Mouse (Mus musculus): ENCODE results near the gene S1pr2.

The S1pr2 gene

DNA sequence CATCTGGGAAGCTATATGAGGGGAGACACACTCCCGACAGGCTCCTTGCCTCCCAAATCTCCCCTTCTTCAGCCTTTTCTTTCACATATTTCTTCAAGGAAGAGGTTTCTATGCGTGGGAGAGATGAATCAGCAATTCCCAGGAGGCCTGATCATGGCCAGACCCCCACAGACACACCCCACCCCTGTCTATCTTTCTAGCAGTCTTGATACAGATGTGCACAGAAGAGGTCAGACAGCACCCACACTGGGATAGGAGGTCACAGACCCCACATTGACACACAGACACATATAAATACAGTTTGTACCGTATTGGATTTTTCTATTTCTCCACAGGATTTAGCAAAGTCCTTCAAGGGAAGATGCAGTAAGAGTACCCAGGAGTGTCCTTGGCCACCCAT is 10.6 kb downstream of the S1pr2 start:
- no peak for DNase-seq

DNA sequence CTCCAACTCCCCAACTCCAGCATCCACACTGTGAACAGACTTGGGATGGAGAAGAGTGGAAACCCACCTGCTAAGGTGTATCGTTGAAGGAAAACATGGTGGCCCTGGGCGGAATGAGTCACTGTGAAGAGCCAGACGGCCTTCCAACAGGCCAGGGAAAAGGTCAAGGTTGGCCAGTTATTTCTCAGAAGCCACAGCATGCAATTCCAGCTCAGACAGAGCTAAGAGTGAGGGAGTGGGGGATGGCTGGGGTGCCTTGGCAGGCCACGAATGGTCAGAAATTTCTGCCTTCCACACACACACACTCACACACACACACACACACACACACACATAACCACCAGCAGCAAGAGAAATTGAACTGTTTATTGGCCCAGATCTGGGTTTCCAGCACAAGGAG is 11.0 kb downstream of the S1pr2 start:
- DNase-seq, result no peak

DNA sequence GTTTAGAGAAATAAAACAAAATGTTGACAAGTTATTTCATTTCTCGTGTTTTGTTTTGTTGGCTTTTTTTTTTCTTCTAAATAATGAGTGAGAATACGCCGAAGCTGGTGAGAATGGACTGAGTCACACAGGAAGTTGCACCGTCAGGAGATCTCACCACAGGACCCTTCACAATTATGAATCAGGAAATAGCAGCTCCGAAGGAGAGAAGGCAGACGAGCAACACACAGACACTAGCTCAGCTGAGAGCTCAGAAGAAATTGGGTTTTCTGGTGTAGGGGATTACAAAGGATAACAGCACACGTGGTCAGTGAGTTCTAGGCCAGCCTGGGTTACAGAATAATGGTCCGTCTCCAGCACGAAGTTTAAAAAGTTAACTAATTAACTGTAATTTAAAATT is 15.0 kb downstream of the S1pr2 start:
- DNase-seq, result no peak

DNA sequence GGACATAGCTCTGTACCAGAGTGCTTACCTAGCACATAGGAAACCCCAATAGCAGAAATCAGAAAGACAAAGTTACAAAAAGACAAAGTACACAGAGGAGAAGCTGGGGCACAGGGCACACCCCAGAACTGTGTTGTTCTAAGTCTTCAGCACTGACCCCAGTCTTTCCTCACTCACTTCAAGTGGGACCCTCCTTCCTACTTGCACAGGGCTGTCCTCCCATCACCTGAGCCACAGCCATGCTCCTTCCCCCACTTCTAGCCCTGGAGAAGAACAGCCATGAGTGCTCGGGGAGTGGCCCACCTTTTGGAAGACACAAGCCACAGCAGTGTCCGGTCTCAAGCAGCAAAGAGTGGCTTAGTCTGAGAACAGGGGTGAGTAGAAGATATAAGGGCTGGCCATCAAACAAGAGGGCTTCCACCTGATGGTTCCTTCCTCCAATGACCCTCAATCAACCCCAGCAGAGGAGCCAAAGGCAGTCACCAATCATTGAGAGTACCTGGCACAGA is 17.1 kb downstream of the S1pr2 start, which contains the start of gene Dnmt1:
Gene Dnmt1, minus strand, starts transcription at position 459 of the 509 bp plus-strand sequence.
- DNase-seq, result no peak

DNA sequence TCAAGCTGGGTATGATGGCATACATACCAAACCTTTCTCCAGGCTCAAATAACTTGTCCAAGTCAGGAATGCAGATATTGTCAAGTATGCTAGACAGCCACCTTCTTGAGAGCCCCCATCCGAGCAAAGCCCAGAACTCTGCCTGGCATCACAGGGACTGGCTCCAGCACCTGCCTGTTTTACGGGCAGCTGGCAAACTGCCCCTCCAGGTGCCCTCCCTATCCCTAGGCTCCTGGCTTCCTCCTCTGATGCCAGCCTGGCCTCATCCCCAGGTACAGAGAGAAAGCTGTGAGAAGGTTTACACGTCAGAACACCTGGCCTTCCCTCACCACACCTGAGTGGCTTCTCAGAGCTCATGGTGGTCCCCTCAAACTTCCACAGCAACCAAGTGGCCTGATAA is 19.6 kb downstream of the S1pr2 start:
- peak in 1 of 2 experiments; percentile 59 for DNase-seq

DNA sequence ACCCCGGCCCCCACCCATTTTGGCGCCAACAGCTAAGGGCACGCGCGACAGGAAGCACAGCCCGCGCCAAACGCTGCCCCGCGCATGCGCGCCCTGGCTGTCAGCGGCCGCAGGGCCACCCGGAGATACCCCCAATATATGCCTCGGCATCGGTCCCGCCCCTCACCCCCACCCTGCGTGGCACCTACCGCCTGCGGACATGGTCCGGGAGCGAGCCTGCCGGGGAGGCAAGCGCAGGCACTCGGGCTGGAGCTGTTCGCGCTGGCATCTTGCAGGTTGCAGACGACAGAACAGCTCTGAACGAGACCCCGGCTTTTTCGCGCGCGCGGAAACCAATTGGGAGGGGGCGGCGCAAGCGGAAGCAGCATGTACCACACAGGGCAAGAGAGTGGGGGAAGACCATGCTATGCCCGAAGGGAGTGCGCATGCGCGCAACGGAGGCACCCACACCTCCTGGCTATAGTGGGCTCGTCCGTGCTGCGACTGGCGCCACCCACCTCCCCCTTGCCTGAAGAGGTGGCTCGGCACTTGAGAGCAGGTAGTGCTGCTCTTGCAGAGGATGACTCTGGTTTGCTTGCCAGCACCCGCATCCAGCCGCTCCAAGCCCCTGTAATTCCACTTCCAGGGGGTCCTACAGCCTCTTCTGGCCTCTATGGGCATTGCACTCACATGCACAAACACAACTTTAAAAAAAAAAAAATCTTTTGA is 23.9 kb downstream of the S1pr2 start:
- DNase-seq, result peak; percentile 97 to 98

DNA sequence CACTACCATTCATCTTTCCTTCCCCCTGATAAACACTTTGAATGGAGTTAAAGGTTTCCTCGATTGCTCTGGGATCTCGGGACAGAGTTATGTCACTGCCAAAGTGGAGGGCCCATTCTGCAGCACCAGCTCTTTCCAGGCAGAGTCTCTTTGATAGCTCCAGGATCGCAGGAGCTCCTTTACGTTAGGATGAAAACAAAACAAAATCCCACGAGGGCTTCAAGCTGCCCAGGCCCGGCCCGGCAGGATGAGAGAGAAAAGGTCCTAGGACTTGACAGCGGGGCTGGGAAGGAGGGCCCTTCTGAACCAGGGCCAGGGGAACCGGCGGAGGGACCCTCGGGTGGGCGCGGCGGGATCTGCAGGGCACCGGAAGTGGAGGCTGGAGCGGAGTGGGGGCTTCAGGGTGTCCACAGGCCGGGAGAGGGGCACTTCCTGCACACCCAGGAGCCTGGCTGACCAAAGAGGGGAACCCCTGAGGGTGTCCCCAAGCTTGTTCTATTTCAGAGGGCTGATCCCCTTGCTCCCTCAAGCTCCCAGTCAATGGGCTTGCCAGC is 24.5 kb downstream of the S1pr2 start:
- no peak for DNase-seq

DNA sequence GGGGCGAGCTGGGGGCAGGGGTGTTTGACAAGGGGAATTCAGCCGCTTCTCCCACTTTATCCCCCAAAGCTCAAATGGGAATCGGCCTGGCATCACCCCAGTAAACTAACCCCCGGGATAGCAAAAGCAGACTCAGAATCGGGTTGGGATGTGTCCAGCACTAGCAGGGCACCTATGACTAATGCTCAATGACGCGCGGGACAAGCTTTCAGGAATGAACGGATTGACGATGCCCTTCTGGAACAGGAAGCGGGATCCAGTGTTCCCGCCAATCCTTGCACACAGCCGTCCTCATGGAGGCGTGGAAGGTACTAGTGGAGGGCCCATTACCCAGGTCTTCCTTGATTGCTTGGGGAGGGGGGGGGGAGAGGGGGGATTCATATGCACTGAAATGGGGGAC is 25.1 kb downstream of the S1pr2 start:
- DNase-seq, result peak; percentile 43 to 58

DNA sequence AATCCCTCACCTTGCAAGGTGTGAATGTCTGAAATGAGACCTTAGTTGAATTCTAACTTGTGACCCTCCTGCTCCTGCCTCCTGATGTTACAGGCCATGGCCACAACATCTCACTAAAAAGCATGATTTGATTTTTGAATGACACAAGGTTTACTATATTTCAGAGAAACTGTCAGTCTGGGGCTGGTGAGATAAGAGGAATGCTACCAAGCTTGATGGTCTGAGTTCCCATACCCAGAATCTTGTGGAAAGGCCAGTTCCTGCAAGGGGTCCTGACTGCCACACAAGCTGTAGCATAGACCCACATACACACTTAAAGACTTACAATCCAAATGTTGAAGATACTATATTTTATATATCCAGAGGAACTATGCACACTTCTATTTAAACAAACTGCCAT is 26.2 kb downstream of the S1pr2 start:
- DNase-seq, result no peak

DNA sequence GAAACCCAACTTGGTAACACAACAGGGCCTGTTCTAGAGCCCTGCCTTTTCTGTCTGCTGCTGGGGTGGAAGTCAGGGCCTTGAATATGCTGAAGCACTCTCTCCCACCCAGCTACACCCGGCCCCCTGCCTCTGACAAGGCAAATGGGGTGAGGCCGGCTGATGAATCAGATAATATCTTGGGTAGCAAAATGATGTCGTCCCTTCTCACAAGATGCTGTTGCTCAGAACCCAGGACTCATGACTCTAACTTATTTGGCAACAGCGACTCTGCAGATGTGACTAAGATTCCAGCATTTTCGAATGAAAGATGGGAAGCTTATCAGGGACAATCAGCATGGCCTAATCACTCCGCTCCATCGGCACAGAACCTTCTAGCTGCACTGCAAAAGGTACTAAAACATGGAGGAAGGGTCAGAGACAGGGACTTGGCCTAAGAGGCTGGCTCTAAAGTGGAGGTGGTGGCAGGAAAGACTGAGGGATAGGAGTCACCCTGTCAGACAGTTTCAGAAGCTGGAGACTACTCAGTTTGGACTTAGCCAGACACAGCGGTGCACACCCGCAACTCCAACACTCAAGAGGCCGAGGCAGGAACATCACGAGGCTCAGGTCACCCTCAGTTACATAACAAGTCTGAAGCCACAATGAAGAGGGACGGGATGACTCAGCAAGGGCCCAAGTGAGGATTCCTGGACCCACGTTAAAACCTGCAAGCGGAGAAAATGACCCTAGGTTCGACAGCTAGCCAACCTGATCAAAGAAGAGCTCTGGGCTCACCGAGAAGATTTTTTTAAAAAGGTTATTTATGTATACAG is 30.3 kb downstream of the S1pr2 start:
- no peak for DNase-seq

DNA sequence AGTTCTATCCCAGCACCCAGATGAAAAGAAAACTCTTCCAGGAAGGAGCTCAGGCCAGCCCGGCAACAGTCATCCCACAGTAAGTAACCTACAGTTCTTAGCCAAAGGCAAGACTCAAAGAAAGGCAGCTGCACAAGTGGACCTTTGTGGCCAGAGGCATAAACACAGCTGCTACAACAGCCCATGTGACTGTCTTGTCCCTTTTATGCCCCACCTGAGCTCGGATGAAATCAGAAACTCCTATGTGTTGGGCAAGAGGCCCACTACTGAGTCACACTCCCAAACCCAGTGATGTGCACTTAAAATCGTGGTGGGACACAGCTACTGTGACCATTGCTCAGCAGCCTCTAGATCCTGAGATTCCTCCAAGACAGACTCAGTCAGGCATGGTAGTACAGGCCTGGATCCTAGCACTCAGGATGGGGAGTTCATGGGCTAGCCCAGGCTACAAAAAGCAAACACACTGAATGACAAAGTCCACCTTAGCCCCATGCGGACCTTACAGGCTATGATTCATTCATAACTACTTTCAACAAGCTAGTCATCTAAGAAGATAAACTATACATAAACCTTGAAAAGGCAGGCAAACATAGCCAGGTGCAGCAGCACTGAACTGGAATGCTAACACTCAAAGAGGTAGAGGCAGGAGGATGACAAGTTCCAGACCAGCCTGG is 31.7 kb downstream of the S1pr2 start:
- DNase-seq, result no peak

DNA sequence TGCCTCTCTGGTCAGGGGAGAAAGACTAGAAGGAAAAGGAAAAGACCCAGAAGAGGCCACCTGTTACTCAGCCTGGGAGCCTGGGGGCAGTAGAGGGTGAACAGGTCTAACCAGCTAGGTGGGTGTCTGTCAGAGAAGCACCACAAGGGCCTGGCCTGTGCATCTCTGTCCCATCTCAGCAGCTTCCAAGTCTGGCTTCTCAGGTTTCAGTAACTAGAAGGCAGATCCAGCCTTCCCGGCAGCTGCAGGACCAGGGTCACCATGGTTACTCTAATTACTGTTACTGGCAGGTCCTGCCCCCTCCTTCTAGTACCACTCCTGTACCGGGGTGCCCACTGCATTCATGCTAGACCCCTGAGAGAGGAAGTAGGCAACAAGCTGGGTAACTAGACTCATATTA is 32.7 kb downstream of the S1pr2 start:
- no peak for DNase-seq

DNA sequence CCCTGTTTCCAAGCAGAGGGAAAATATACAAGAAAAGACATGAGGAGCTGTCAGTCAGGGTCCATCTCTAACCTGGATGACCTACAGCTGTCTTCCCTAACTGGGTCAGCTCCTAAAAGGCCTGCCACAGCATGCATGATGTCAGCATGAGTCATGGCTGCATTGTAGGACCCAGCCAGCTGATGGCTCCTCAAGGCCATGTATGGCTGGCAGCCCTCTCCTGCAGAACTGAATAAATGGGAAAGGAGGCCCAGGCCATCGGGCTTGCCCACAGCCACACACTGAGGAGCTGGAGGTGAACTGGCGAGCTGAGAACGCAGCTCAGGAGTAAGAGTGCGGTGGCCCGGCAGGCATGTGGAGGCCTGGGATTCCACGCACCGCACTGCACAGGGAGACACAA is 33.2 kb downstream of the S1pr2 start:
- DNase-seq, result no peak

DNA sequence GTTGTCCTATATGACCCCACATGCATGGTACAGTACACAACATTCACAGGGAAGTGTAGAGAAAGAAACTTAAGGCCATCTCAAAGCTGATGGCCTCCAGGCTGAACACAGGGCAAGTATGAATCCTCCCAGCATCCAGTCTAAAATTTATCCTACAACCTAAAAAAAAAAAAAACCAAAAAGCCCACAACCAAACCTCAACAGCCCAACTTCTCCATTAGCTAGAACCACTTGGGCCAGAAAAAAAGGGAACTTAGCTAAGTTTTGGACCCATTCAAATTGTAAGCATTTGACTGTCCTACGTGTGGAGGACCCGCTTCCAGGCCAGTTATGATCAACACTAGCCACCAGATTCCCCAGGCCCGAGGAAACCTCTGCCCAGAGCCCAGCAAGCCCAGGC is 53.3 kb downstream of the S1pr2 start:
- no peak for DNase-seq

DNA sequence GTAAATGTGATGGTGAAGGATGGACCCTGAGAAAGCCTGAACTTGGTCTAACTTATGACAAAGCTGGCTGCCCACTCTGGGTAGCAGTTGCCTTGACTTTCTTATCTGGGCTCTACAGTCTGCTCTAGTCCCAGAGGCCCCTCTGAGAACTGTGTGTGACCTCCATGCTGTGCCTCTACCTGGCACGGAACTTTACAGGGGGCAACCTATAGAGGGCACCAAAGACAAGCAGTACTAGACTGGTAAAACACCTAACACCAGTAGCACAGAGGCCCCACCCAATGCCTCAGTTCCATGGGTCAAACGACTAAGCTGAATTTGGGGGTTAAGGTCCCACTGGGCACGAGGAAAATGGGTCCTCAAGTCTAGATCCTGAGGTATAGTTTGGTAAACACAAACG is 60.4 kb downstream of the S1pr2 start:
- DNase-seq, result peak in 1 of 2 experiments; percentile 55
